Mouse (Mus musculus): ENCODE measurements at regions not wholly inside any gene's neighbourhood (a gene's known extent, or its start where the extent isn't known, plus 50 kb on each side); places are given as distances from the start of the nearest gene placed in this dataset.

GRCm38 (mm10) chr2:96006204-96006868 lies 311.6 kb upstream of the Lrrc4c start:
- Histone ChIP-seq H3K27me3 (no peaks in the 10 kb centered on the region), H3K4me2 (no peak overlapping the region), H3K4me3 (no peak overlapping the region), H3K9ac (no peak overlapping the region), H3K36me3 (no peaks in the 10 kb centered on the region), H3K4me1 (replicated peaks) (no peaks in the 10 kb centered on the region), H3K9me3 (no peaks in the 10 kb centered on the region), H3K27ac (no peak overlapping the region)
- ATAC-seq (ENCODE audit: low FRiP score), result 0 out of 2 replicates have a peak, but pooled peaks have one; percentile 24
- WGBS, result 67% methylated on average over 2 of the region's 2 CpGs
